Mouse (Mus musculus): ENCODE measurements at regions not wholly inside any gene's neighbourhood (a gene's known extent, or its start where the extent isn't known, plus 50 kb on each side); places are given as distances from the start of the nearest gene placed in this dataset.

Small RNA genes in the stretch of these regions (microRNA-seq; reads per million reads assigned to microRNA genes)
- 0 reads per million in 2 experiments for gene Gm25248

All from layer of hippocampus, postnatal 14 days (tissue).